Mouse (Mus musculus) 3134 (cell line): ENCODE measurements around the gene Upp2.

Experiments used
- DNase-seq: peaks from one replicate; pipeline ENCODE4 v3.0.0-alpha.2; 2011; ENCODE audit warnings: low spot score; ENCODE audit not compliant: insufficient read length; ENCODE audit errors: extremely low read depth

The Upp2 gene

DNA sequence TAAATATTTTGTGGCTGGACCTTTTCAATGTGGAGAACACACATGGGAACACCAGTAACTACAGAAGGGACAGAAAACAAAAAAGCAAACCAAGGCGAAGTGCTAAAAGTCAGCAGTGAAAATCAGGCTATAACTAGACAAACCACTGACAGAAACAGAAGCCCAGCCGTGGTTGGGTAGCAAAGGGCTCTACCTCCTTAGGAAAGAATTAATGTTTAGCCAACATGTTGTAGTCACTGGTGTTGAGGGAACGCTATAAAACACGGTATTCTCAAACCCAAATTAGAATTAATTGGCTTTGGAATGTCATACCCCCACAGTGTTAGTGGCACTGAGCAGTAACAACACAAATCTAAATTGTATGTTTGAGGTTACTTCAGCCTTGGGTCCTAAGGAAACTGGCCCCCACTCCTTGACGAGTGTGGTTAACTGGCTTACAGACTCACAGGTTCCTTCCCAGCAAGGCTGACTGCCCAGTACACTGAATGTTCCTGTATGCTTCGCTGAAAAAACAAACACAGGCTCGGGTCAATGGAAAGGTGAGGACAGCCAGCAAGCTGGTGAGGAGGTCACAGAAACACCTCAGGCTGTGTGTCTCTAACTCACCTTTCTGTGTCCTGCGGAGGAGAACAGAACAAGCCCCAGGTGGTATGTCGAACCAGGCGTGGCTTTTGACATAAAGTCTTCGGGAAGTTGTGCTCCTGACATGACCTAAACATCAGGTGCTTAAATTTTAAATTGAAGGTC lies 180.6 kb downstream of the Upp2 start:
- no peak for DNase-seq

DNA sequence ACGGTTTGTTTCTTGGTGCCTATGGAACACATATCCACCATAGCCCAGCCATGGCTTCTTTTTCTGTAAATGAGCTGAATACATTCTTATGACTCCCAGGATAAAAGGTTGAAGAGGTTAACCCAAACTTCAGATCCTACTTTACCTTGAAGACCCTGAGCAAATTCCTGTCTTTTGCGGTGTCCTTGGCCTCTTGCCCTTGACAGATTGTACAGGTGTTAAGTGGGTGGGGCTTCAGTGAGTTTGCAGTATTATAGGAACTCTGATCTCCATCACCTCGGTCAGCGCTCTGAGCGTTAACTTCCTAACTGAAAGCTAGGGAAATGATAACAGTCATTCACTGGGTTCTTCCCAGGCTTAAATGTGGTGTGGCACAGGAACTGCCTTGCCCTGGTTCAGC lies 181.2 kb downstream of the Upp2 start:
- no peak for DNase-seq

DNA sequence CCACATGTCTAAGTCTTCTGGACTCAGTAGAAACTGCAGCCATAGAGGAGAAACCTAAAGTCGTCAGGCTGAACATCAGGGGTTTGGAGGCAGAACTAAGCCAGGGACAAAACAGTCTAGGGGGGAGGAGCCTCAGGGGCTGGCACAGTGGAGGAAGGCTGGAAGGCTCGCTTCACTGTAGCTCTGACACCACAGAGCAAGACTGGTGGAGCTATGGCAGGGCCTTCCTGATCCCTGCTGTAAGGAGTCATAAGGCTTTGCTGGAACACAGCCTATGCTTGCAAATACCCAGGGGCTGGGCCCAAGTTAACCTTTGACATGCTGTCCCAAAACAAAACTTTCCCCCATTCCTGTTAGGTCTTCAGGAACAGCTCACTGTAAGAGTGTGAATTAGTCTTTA lies 185.8 kb downstream of the Upp2 start:
- DNase-seq: no peak

DNA sequence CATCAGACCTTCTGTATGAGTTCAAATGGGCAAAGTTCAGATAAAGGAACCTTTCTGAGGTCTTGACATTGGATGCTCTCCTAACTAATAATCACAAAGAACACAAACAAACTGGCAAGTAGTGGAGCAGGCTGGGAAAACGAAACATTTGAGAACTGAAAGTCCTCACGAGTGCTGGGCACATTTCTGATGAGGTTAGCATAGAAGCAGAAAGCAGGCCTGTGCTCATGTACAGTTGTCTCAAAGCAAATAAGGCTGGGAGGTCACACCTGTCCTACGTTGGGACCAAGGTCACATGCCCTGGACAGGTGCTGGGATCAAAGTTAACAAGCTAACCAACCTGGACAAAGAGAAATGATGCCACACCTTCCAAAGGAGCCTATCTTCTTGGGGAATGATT lies 187.6 kb downstream of the Upp2 start:
- no peak for DNase-seq

DNA sequence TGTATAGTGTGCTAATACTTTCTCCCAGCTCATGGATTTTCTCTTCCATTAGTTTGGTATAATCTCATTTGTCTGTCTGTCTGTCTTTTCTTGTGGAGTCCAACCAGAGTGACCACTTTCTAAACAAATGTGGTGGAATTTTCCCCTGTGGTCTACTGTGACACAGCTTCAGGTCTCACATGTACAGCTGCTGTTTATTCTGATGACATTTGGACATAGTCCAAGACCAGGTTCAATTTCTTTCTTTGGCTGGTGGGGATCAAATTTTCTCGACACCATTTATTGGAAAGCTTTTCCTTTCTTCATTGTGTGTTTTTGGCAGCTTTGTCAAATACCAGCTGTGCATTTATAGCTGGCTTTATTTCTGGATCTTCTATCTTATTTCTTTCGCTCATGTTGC lies 191.0 kb downstream of the Upp2 start:
- no peak for DNase-seq

DNA sequence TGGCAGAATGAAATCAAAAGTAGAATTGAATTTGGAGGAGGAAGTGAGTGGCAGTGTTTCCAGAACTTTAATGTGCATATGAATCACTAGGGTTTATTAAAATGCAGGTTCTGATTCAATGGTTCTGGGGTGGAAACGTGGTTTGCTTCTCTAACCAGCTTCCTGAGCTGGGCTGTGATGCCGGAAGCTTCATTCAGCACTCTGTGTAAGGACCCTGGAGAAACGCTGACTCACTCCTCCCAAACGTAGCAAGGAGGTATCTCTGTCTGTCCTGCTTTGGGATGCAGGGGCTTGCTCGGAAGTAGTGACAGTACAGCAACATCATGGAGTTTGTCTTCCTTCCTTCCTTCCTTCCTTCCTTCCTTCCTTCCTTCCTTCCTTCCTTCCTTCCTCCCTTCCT lies 192.6 kb downstream of the Upp2 start:
- DNase-seq: no peak

DNA sequence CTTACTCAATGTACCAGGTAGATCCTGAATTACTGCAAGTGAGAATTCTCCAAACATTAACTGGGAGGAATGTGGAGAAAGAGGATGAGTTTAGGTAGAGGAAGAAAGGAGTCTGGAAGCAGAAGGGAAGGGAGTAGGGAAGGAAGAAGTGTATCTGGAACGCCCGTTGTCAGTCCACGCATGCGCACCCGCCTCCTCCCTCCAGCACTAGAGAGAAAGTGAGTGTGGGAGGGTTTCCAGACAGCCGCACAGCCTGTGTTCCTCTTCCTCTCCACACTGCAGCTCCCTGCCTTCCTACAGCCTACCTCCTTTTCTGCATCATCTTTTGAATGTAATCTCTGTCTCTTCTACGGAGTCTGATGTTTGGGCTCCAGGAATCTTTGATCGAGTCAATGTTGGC lies 198.0 kb downstream of the Upp2 start:
- no peak for DNase-seq

DNA sequence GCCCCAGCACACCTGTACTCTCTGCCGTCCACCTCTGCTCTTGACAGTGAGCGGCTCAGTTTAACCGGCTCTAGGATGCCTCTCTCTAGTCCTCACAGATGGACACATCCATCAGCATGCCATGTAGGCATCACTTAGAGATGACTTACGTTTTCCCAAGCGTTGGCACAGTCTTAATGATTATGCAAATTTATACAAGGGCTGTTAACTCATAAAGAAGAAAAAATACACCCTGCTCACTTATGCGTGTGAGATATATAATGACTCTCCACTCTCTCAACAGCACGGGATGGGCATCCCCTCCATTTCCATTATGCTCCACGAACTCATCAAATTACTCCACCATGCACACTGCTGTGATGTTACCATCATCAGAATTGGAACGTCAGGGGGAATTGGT lies 206.7 kb downstream of the Upp2 start:
- DNase-seq: no peak

DNA sequence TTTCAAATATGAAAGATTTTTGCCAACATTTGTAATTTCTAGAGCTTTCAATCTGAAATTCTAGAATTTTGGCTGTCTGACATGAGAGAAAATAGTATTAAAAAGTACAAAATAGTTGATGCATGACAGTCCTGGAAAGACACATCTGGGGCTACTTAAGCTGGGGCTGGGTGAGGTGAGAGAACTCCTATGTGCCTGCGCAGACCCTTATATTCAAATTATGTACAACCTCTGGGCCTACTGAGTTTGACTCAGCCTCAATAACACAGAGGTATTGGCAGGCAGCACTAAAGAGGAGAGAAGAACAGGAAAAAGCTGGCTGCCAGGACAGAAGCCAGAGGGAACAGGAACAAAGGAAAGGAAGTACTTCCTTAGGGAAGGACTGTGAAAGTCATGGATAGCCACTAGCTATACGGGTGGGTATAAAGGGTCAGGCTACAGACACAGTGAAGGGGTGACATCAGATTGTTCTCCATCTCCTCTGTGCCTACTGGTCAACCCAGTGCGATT lies 211.9 kb downstream of the Upp2 start:
- no peak for DNase-seq

DNA sequence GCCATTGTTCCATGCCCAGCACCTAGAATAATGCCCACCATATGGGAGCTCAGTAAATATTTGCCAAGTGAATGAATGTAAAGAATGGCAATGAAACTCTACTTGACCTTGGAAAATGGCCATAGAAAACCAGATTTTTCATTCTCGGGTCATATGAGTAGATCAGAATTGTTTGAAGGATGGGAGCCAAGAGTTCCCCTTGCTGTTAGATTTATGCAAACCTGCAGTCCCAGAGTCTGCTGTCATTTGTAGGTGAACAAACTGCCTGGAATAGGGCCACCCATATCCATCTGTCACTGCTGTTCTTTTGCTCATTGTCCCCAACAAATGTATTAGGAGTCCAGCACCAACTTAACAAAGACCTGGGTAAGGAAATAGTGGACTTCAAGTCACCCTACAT lies 216.4 kb downstream of the Upp2 start:
- DNase-seq: no peak

DNA sequence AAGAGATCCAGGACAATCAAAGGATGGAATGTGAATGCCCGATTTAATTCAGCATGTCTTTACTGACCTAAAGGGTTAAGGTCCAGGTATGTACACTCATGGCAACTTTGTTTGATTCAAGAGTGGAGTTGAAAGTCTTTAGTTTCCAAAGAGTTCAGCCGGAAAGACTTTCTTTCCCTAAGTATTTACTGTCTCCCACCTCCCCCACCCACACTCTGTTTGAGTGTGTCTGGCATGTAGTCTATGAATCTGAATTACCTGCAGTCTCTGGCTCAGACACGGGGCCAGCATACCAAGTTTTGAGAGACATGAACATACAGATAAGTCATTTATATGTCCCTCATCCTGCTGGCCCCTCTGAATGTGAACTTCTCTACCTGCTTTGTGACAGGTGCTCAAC lies 219.1 kb downstream of the Upp2 start:
- no peak for DNase-seq

DNA sequence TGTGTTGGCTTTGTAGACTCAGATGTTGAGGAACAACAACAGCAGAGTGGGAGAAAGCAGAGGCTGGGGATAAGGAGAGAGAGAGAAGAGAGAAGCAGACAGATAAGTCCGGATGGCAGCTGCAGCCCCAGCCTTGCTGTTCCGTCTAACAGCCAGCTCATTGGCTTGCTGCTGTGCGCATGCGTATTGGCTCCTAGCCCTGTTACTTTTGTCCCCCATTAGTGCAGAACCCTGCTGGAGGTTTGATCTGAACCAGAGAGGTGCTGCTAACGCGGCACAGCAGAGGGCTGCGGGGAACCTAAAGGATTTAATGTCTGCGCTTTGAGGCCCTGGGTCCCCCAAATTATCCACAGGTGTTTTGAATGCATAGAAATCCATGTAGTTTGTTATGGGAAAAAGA lies 219.6 kb downstream of the Upp2 start:
- DNase-seq: no peak

DNA sequence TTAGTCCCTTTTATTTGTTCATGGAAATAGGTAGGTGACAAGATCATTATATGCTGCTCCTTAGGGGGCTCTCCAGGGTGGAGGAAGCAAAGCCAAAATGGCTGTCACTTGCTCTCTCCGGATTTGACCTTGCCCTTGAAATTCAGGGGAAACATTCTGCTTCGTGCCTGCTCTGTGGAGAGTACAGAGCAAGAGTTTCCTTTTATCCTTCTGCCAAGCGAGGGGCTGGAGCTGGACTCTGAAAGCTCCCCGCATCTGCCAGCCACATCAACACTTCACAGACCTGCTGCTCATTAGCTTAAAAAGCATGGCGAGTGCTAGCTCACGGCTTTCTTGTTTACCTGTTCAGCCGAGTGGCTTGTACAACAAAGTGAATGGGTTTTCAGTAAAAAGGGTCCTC lies 220.3 kb downstream of the Upp2 start:
- DNase-seq: no peak

DNA sequence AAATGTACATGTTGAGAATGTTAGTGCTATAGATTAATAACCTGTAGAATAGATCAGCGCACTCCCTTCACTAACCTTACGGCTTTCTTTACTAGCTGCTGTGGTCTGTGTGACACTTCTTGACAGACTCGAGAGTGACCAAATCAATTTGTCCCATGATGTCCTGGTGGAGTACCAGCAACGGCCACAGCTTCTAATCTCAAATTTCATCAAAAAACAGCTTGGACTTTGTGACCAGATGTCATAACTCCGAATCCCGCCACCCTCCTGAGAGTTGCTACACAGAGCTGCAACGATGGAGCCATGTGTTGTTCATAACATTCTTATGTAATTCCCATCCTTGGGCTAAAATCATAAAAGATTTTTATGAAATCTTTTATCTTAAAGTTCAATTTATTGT lies 222.8 kb downstream of the Upp2 start:
- DNase-seq: no peak

DNA sequence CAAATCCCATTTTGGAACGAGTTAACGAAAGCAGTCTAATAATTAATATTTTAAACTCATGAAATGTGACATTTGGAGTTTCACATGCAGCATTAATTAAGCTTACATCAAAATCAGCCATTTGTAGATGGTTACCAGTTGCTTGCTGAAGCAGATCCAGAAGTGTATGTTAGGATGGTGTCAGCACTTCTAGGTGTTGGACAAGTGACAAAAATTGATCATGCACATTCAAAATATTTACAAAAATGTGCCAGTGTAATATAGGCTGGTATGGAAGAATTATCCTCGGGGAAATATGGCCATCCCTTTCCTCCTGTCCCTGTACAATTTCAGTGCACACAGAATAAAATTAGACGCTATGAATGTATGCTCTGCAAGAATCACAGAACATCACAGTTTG lies 223.3 kb downstream of the Upp2 start:
- DNase-seq: no peak

DNA sequence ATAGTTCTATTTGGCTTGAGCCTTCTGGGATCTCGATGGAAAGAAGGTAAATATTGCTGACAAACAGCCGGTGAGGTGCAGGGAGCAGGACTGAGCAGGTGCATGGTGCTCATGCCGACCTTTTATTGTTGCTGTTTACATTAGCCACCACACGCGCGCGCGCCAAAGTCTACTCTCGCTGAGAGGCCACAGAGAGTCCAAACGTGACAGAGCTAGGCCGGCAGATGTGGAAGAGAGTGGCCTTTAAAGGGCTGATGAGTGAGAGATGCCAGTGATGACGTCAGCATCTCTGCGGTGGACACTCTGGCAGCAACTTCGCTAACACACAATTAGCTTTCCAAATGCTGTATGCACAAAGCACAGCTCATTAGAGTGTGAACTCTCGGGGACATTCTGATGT lies 227.4 kb downstream of the Upp2 start:
- no peak for DNase-seq

DNA sequence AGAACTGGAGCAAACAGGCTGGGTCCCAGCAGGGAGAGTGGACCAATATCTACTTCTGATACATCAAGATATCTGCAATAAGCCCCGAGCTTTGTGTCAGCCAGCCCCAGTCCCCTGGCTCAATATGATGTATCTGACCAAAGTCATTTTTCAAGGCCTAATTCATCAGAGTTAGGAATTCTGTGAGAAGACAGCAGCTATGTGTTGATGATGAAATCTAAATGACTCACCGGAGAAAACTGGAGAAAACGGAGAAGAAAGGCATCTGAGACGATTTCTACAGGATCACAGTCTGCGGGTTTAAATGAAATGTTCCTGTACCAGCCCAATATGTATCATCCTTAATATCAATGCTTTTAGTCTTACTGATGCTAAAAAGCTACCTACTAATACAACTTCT lies 228.3 kb downstream of the Upp2 start:
- DNase-seq: no peak

DNA sequence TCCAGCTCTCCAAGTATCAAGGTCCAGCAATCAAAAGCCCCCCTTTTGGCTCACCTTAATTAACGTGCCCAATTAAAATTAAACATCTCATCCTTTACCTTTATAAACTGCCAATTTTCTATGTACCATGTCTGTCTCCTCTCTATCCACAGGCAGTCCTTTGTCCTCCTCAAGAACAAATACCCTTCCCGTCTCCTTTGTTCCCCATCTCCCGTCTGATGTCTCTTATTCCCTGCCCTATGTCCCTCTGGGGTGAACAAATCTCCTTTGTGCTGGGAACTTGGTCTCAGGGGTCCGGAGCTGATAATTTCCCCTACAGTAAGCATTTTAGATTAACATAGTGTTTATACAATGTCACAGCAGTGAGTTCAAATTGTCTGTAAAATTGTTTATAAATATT lies 230.4 kb downstream of the Upp2 start:
- DNase-seq: no peak

DNA sequence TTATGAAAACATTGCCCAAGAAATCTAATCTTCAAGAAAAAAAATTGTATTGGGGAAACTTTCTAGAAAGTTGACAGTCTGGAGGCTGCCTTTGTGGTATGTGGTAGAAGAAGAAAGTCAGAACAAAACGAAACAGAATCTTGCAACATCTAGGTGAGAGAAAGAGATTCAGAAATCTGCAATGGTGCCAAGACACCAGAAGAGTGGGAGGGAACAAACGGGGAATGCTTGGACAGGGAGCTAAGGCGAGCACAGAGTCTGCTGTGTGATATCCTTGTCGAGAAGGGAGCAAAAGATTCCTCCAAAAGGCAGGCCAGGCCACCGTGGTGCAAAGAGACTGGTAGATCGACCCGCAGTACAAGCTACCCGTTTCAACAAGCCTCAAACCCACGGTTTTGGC lies 232.0 kb downstream of the Upp2 start:
- no peak for DNase-seq

DNA sequence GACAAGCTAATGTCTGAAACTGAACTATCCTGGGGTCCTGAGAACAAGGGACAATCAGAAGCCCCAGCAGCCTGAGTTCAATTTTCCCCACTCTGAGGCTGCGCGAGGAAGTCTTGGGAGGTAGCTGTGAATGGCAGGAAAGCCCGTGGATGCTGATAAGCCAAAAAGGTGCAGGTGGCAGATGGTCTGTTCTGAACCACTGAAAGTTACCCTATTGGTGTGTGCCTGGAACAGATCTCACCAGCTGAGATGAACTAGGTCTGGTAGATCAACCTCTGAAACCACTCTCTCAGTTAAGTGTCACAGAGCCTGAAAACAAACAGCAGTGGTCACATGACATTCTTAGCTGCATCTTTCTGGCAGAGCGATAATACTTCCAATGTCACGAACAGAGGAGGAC lies 232.5 kb downstream of the Upp2 start:
- DNase-seq: no peak

DNA sequence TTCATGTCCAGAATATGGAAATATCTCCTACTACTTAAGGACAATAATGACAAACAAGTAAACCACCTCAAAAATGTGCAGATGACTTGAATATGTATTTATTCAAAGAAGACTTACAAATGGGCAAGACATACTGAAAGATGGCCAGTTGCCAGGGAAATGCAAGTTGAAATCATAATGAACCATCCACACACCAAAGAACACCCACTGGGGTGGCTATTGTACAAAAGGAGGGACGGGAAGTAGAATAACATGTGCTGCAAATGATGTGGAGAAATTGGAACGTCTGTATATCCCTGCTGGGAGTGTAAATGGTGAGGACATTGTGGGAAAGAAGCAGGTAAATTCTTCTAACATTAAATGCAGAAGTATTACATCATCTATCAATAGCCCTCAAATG lies 245.8 kb downstream of the Upp2 start:
- no peak for DNase-seq

DNA sequence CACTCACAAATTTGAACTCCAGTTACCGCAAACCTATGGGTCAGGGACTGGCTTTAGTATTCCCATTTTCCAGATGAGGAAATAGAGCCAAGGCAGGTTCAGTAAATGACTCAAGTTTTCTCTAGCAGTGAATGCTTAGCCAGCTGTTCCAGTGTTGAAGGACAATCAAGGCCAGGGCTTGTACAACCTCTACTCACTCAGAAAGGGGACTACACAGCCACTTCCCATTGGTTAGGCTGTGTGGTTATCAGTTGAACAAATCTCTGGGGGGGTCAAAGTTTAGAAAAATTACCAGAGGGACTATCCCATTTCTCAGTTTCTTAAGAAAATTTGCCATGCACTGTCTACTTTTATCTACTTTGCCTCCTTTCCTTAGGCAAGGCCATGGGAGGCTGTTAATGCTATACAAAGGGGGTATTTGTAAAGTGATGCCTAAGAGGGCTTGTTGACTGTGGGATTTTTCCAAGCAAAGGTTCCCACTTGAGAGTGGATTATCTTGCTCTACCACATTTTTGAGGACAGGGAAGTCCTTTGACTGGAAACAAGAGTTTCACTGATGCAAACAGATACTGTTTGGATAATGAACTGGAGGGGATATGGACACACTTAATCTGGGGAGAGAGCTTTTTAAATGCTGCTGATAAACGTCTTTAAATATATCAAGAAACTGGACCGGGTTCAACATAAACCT lies 262.0 kb downstream of the Upp2 start:
- no peak for DNase-seq
